Mouse (Mus musculus): ENCODE measurements around the gene Gdi2.

DNA sequence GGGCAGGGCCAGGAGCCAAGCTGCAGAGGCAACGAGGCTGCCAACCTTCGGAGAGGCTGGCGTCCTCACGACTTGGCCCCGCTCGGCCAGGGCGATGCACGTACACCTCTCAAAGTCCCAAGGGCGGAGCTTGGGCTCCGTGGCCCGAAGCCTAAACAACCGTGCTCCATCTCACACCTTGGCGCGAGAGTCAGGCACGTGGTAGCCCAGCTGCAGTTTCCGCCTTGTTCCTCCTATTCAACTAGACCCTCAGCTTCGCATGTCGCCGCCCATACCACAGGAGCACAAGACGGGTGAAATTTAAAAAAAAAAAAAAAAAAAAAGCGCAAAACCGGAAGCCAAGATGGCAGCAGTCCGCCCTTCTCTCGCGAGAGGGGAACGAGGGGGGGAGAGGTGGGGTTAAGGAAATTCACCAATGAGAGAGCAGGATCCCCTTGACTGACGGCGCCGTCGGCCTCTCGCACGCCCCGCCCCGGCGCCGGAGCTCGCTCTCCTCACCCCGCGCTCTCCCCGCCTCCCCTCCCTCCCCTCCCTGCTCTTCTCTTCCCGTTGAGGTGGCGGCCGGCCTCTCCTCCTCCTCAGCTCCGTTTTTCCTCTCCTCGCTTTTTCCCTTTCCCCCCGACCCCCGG lies at the start of gene Gdi2:
- TF ChIP-seq CTCF (IDR thresholded peaks at IDR 0.05; ENCODE audit: borderline replicate concordance, insufficient read depth, low read depth, low read length) (no peak), POLR2A (IDR thresholded peaks at IDR 0.05; ENCODE audit: borderline replicate concordance, insufficient read depth, low read length) (peak; percentile 84)

Measured in cerebellum, adult 2 months (tissue).